Mouse (Mus musculus) hindbrain, embryonic 14.5 days (tissue): ENCODE data around the gene Cchcr1. TPM values are rescaled to one million over a fixed set of nuclear protein-coding genes. Genes with fewer than 3 reads are reported as not detected.
A peak's percentile ranks its signal among the peaks of the same experiment; 100 is the strongest.

Experiments
- ATAC-seq: fragments of 200-750 bp; cut with Nextera tagmentation; 2 replicates; pipeline ENCODE4 v1.8.0; 2017; ENCODE audit warnings: moderate number of reproducible peaks, mild to moderate bottlenecking, moderate TSS enrichment, moderate library complexity; ENCODE audit not compliant: low FRiP score
- DNase-seq: peaks from one replicate; pipeline ENCODE4 v3.0.0-alpha.2; 2015; ENCODE audit warnings: low spot score
- H3K27ac ChIP-seq: fragments of 300-500 bp; sonication (generic); 2 replicates; pipeline ENCODE4 v1.5.1; 2014; ENCODE audit warnings: mild to moderate bottlenecking, moderate library complexity
- H3K27me3 ChIP-seq: fragments of 300-500 bp; sonication (generic); 2 replicates; pipeline ENCODE4 v1.6.1; 2014; ENCODE audit warnings: mild to moderate bottlenecking, low read length, mixed read lengths; ENCODE audit not compliant: control insufficient read depth, insufficient read depth
- H3K36me3 ChIP-seq: fragments of 300-500 bp; sonication (generic); replicated peaks from 2 replicates; pipeline ENCODE4 v1.6.1; 2014; ENCODE audit not compliant: control insufficient read depth, insufficient read depth
- H3K4me1 ChIP-seq: fragments of 300-500 bp; sonication (generic); replicated peaks from 2 replicates; pipeline ENCODE4 v1.6.1; 2014; ENCODE audit warnings: antibody characterized with exemption, low read length, mixed read lengths; ENCODE audit not compliant: control insufficient read depth, insufficient read depth
- H3K4me2 ChIP-seq: fragments of 300-500 bp; sonication (generic); replicated peaks from 2 replicates; pipeline ENCODE4 v1.6.1; 2014; ENCODE audit warnings: mild to moderate bottlenecking, moderate library complexity
- H3K4me3 ChIP-seq: fragments of 300-500 bp; sonication (generic); replicated peaks from 2 replicates; pipeline ENCODE4 v1.5.1; 2014; ENCODE audit warnings: mild to moderate bottlenecking, low read length
- H3K9ac ChIP-seq: fragments of 300-500 bp; sonication (generic); 2 replicates; pipeline ENCODE4 v1.6.1; 2014
- H3K9me3 ChIP-seq: fragments of 300-500 bp; sonication (generic); 2 replicates; pipeline ENCODE4 v1.6.1; 2016; ENCODE audit warnings: low read length; ENCODE audit not compliant: control insufficient read depth
- WGBS: fragments of 180-500 bp; shearing (Covaris S2); extraction: QIAGEN DNeasy Blood & Tissue Kit; methylation state at CpG from one replicate; pipeline ENCODE4 v1.1.7; 2014; 5-methylcytosine and 5-hydroxymethylcytosine counted together
- polyA plus RNA-seq: library from polyadenylated mRNA; unstranded; fragments of >200 nt; fragmentation: Nextera tagmentation; extraction: Ambion mirVana; gene quantifications from 2 replicates; pipeline ENCODE4 v1.2.1, GENCODE M21; 2014

Cchcr1 gene
- polyA plus RNA-seq, 1 experiment from 2014 or later: 3.5 TPM

DNA sequence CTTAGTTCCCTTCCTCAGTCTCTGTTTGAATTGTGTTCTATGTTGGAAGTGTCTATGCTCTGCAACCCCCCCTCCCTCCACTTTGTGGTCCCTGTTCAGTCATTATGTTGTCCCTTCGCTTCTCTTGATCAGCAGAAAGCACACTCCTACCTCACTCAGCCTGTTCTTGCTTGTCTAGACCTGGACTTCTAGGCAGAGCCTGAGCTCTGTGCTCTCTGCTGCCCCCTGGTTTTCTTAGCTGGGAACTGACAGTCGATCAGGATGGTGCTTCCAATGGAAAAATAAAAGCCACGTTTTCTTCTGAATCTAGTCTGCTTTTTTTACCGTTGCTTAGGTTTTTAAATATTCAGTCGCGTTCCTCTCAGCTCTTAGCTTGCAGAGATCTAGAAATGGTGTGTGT, 17.4 kb downstream of the Cchcr1 start:
- WGBS: 16% methylated on average over 6 of the region's 6 CpGs

DNA sequence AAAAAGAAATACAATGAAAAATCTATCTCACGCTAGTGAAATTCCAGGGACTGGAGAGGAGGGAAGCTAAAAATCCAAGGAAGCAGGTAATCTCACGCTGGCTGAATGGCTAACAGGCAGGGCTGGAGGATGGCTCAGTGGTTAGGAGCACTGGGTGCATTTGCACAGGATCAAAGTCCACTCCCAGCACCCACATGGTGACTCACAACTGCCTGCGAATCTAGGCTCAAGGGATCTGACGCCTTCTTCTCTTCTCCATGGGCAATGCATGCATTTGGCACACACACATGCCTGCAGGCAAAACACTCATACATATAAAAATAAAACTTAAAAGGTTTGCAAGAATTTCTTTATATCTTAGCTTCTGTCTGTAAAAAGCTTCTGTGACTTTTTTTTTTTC, 20.5 kb downstream of the Cchcr1 start:
- ATAC-seq (no peak), DNase-seq (no peak)
- no peaks in the 10 kb centered on the region for H3K4me1 ChIP-seq
- WGBS: 81% methylated on average over 4 of the region's 4 CpGs
- H3K36me3 ChIP-seq: no peaks in the 10 kb centered on the region
- no peaks in the 10 kb centered on the region for H3K27me3 ChIP-seq
- H3K9me3 ChIP-seq: no peaks in the 10 kb centered on the region
- no peak overlapping the region for H3K4me3 ChIP-seq
- H3K9ac ChIP-seq: no peak overlapping the region
- no peak overlapping the region for H3K27ac ChIP-seq
- no peak overlapping the region for H3K4me2 ChIP-seq

More for the DNA sequence above, 17.4 kb downstream of the Cchcr1 start:
- DNase-seq (peak; percentile 91), ATAC-seq (0 out of 2 replicates have a peak, but pooled peaks have one; percentile 63)
- no peaks in the 10 kb centered on the region for H3K36me3 ChIP-seq
- H3K9ac ChIP-seq: no peak overlapping the region
- H3K4me1 ChIP-seq: peaks cover 7% of the 10 kb centered on the region; the same call in 1 of the 2 replicates
- no peak overlapping the region for H3K4me2 ChIP-seq
- no peak overlapping the region for H3K27ac ChIP-seq
- H3K27me3 ChIP-seq: no peaks in the 10 kb centered on the region
- no peaks in the 10 kb centered on the region for H3K9me3 ChIP-seq
- no peak overlapping the region for H3K4me3 ChIP-seq

DNA sequence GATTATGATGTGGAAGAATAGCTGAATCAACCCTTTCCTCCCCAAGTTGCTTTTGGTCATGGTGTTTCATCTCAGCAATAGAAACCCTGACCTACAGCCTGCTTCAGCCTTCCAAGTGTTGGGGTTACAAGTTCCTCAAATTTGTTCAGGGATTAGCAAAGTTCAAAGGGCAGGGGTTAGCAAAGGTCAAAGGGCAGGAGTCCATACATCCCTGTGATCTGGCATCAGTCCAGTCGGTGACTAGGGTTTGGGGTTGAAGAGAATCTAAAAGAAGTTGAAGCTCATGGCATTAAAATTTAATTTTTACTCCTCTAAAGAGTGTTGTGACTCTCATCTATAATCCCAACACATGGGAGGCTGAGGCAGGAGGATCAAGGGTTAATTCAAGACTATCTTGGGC, 21.6 kb downstream of the Cchcr1 start:
- H3K9me3 ChIP-seq: no peaks in the 10 kb centered on the region
- H3K4me1 ChIP-seq: peaks cover 5% of the 10 kb centered on the region
- no peak overlapping the region for H3K27ac ChIP-seq
- H3K27me3 ChIP-seq: no peaks in the 10 kb centered on the region
- no peak overlapping the region for H3K4me2 ChIP-seq
- no peak for ATAC-seq
- 91% methylated on average over 1 of the region's 1 CpGs for whole genome bisulfite sequencing
- H3K9ac ChIP-seq: no peak overlapping the region
- no peaks in the 10 kb centered on the region for H3K36me3 ChIP-seq
- no peak for DNase-seq
- H3K4me3 ChIP-seq: no peak overlapping the region

DNA sequence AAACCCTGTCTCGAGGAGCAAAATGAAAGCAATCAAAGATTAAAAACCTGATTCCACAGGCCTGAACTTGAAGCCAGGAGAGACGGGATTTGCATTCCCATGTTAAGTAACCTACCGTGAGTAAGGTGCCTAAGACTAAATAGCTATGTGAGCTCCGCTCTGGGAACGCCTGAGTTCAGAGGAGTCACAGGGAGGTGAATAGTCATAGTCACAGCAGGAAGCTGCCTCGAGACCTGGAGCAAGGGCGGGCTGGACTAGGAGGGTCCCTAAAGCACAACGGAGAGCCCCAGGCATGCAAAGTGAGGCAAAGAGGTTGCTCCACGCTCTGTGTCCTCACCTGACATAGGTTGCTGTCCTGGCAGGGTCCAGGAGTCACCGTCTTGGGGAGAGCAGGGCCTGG, 22.6 kb downstream of the Cchcr1 start:
- H3K36me3 ChIP-seq: no peaks in the 10 kb centered on the region
- H3K27me3 ChIP-seq: no peaks in the 10 kb centered on the region
- H3K9me3 ChIP-seq: no peaks in the 10 kb centered on the region
- H3K4me2 ChIP-seq: no peak overlapping the region
- WGBS: 58% methylated on average over 10 of the region's 10 CpGs
- peaks cover 6% of the 10 kb centered on the region for H3K4me1 ChIP-seq
- no peak overlapping the region for H3K4me3 ChIP-seq
- no peak for DNase-seq
- no peak overlapping the region for H3K27ac ChIP-seq
- ATAC-seq: no peak
- no peak overlapping the region for H3K9ac ChIP-seq

DNA sequence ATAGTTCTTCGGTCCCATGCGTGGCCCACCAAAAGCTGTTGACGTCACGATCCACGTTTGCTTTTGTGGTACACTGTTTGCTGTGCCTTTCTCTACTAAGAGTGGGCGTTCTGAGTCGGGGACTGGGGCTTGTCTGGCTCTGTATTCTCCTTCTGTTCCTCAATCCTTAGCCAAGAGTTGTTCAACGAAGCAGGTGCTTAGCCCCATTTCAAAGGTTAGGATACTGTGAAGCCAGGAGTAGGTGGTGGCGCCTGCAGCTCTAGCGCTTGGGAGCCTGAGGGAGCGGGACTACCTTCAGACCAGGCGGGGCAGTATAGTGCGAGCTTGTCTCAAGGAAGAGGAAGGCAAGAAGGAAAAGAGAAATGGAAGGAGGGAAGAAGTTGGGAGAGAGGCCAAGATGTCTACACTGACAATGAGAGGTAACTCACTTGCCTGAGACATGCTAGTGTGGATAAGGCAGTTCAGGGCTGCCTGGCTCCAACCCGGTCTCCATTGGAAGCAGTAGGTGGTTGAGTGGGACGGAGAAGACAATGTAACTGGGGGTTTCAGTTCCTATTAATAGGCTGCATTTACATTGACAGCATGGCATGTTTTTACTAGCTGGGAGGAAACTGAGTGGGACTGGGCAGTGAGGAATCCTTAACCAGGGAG, 26.0 kb downstream of the Cchcr1 start:
- WGBS: 73% methylated on average over 15 of the region's 15 CpGs
- H3K27ac ChIP-seq: 0 out of 2 replicates have a peak overlapping the region, but pooled peaks have one; percentile 24
- peak overlapping the region; percentile 32 for H3K4me2 ChIP-seq
- H3K9me3 ChIP-seq: no peaks in the 10 kb centered on the region
- no peaks in the 10 kb centered on the region for H3K36me3 ChIP-seq
- H3K9ac ChIP-seq: 0 out of 2 replicates have a peak overlapping the region, but pooled peaks have one; percentile 24
- DNase-seq (no peak), ATAC-seq (no peak; the same call in 1 of the 2 replicates)
- no peaks in the 10 kb centered on the region for H3K27me3 ChIP-seq
- H3K4me1 ChIP-seq: peaks cover 6% of the 10 kb centered on the region
- no peak overlapping the region for H3K4me3 ChIP-seq

DNA sequence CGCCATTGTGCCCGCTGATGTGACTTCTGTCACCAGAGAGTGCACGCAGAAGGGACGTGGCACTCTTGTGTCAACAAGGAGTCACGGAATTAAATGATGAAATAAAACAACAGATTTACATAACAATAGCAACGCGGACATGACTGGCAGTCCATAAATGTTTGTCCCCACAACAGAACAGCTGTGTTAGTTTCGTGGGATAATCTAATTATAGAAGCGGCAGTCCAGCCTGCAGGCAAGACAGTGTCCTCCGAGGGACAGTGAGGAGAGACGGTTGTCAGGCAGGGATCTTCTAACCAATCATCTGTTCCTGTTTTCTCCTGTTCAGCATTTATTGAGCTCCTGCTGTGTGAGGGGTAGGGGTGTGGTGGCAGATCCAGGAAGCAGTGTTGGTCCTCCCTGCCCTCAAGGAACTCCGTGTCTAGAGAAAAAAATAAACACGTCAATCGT, 26.5 kb downstream of the Cchcr1 start:
- Histone ChIP-seq H3K4me1 (peaks cover 6% of the 10 kb centered on the region), H3K4me2 (peak overlapping the region; percentile 32), H3K27ac (peak overlapping the region; percentile 38), H3K9me3 (no peaks in the 10 kb centered on the region), H3K4me3 (no peak overlapping the region), H3K9ac (0 out of 2 replicates have a peak overlapping the region, but pooled peaks have one; percentile 24), H3K36me3 (no peaks in the 10 kb centered on the region), H3K27me3 (no peaks in the 10 kb centered on the region)
- DNase-seq (peak; percentile 54), ATAC-seq (no peak; the same call in 1 of the 2 replicates)
- 13% methylated on average over 14 of the region's 14 CpGs for WGBS

DNA sequence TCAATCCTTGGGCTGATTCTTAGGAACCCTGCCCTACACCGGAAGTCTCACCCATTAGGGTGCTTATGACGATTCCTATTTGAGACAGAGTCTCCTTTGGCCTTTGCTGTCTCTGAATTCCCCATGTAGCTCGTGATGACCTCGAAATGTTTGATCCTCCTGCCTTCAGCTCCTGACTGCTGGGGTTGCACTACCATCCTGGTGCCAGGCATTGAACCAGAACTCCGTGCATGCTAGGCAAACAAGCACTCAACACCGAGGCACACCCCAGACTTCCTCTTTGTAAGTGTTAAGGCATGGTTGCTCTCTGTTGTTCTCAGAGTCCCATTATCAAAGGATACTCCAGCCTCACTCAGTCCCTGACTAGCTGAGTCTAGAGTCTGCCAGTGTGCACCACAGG, 27.1 kb downstream of the Cchcr1 start:
- Histone ChIP-seq H3K4me2 (0 out of 2 replicates have a peak overlapping the region, but pooled peaks have one; percentile 32), H3K4me1 (peaks cover 6% of the 10 kb centered on the region), H3K4me3 (no peak overlapping the region), H3K27ac (peak overlapping the region; percentile 38; the same call in 1 of the 2 replicates), H3K9ac (no peak overlapping the region), H3K9me3 (no peaks in the 10 kb centered on the region), H3K36me3 (no peaks in the 10 kb centered on the region), H3K27me3 (no peaks in the 10 kb centered on the region)
- DNase-seq: no peak
- no peak for ATAC-seq
- WGBS: 77% methylated on average over 6 of the region's 6 CpGs

DNA sequence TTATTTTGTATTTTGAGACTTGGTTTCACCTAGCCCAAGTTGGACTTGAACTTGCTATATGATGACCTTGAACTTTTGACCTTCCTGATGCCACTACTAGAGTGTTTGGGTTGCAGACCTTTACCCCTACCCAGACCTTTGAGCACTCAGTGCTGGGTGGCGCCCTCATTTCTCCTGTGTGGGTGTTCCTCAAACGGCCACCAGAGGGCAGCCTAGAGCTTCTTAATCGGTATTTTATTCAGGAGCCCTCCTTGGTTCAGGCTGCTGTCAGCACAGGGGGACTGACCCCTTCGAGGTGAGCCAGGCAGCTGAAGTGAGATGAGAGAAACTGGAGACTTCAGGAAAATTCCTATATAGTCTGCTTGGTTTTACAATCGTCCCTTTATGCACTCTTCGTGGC, 27.8 kb downstream of the Cchcr1 start:
- H3K4me1 ChIP-seq: peaks cover 6% of the 10 kb centered on the region
- no peak overlapping the region for H3K4me3 ChIP-seq
- DNase-seq (peak; percentile 76), ATAC-seq (no peak)
- no peak overlapping the region for H3K9ac ChIP-seq
- H3K36me3 ChIP-seq: no peaks in the 10 kb centered on the region
- H3K27me3 ChIP-seq: no peaks in the 10 kb centered on the region
- no peak overlapping the region for H3K27ac ChIP-seq
- H3K9me3 ChIP-seq: no peaks in the 10 kb centered on the region
- WGBS: 30% methylated on average over 6 of the region's 6 CpGs
- no peak overlapping the region for H3K4me2 ChIP-seq

DNA sequence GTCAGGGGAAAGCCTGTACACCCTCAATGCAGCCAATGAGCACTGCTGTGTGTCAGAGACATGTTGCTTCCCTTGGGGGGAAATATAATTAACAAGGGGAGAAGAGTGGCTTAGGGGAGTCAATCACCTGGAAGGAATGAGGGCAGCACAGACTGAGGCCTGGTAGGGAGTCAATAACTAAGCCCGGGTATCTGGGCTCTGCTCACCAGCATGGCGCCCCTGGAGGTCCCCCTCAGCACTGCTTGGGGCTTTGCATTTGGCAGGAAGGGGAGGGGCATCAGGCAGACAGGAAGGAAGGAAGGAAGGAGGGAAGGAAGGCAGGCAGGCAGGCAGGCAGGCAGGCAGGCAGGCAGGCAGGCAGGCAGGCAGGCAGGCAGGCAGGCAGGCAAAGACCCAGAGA, 30.6 kb downstream of the Cchcr1 start:
- no peak for DNase-seq
- Histone ChIP-seq H3K4me1 (peaks cover 6% of the 10 kb centered on the region), H3K4me2 (no peak overlapping the region), H3K27ac (no peak overlapping the region), H3K4me3 (no peak overlapping the region), H3K27me3 (no peaks in the 10 kb centered on the region), H3K9me3 (no peaks in the 10 kb centered on the region), H3K9ac (no peak overlapping the region), H3K36me3 (no peaks in the 10 kb centered on the region)
- ATAC-seq: no peak
- WGBS: 55% methylated on average over 2 of the region's 2 CpGs
